Mouse (Mus musculus) kidney, embryonic 14.5 days (tissue): ENCODE data around the gene Myh1. TPM values are rescaled to one million over a fixed set of nuclear protein-coding genes. Genes with fewer than 3 reads are reported as not detected.

Source experiments
- ATAC-seq: fragments of 200-750 bp; cut with Nextera tagmentation; 2 replicates; pipeline ENCODE4 v1.8.0; 2017; ENCODE audit warnings: moderate number of reproducible peaks, mild to moderate bottlenecking, moderate TSS enrichment, moderate library complexity; ENCODE audit not compliant: low FRiP score, low TSS enrichment
- H3K27ac ChIP-seq: fragments of 300-500 bp; sonication (generic); 2 replicates; pipeline ENCODE4 v1.5.1; 2014; ENCODE audit warnings: low read depth, mild to moderate bottlenecking, low read length, moderate library complexity, mixed read lengths
- H3K27me3 ChIP-seq: fragments of 300-500 bp; sonication (generic); 2 replicates; pipeline ENCODE4 v1.6.1; 2014; ENCODE audit warnings: mild to moderate bottlenecking, low read length; ENCODE audit not compliant: control insufficient read depth, insufficient read depth
- H3K36me3 ChIP-seq: fragments of 300-500 bp; sonication (generic); 2 replicates; pipeline ENCODE4 v1.6.1; 2014; ENCODE audit warnings: low read length, mixed read lengths; ENCODE audit not compliant: control insufficient read depth, insufficient read depth
- H3K4me1 ChIP-seq: fragments of 300-500 bp; sonication (generic); 2 replicates; pipeline ENCODE4 v1.6.1; 2014; ENCODE audit warnings: low read length, mixed read lengths; ENCODE audit not compliant: control insufficient read depth, insufficient read depth
- H3K4me2 ChIP-seq: fragments of 300-500 bp; sonication (generic); replicated peaks from 2 replicates; pipeline ENCODE4 v1.6.1; 2014; ENCODE audit warnings: low read depth, mild to moderate bottlenecking, low read length
- H3K4me3 ChIP-seq: fragments of 300-500 bp; sonication (generic); 2 replicates; pipeline ENCODE4 v1.5.1; 2014; ENCODE audit warnings: mild to moderate bottlenecking, low read length
- H3K9ac ChIP-seq: fragments of 300-500 bp; sonication (generic); 2 replicates; pipeline ENCODE4 v1.6.1; 2014; ENCODE audit warnings: low read depth, mild to moderate bottlenecking, low read length, moderate library complexity
- H3K9me3 ChIP-seq: fragments of 300-500 bp; sonication (generic); 2 replicates; pipeline ENCODE4 v1.6.1; 2016; ENCODE audit warnings: low read length; ENCODE audit not compliant: control insufficient read depth
- WGBS: fragments of 180-500 bp; shearing (Covaris S2); extraction: QIAGEN DNeasy Blood & Tissue Kit; methylation state at CpG from one replicate; pipeline ENCODE4 v1.1.7; 2014; 5-methylcytosine and 5-hydroxymethylcytosine counted together
- polyA plus RNA-seq: library from polyadenylated mRNA; unstranded; fragments of >200 nt; fragmentation: Nextera tagmentation; extraction: Ambion mirVana; gene quantifications from 2 replicates; pipeline ENCODE4 v1.2.1, GENCODE M21; 2014

Gene Myh1
- polyA plus RNA-seq, 1 experiment from 2014 or later, result 0.04 TPM

GRCm38 (mm10) chr11:67253691-67254090 is 53.8 kb downstream of the Myh1 start:
- no peak overlapping the region for H3K4me2 ChIP-seq
- H3K36me3 ChIP-seq, result no peaks in the 10 kb centered on the region
- H3K27ac ChIP-seq, result no peak overlapping the region
- no peaks in the 10 kb centered on the region for H3K9me3 ChIP-seq
- H3K9ac ChIP-seq, result no peak overlapping the region
- no peaks in the 10 kb centered on the region for H3K27me3 ChIP-seq
- no peaks in the 10 kb centered on the region for H3K4me1 ChIP-seq
- WGBS, result 91% methylated on average over 4 of the region's 4 CpGs
- ATAC-seq, result no peak
- no peak overlapping the region for H3K4me3 ChIP-seq

DNA sequence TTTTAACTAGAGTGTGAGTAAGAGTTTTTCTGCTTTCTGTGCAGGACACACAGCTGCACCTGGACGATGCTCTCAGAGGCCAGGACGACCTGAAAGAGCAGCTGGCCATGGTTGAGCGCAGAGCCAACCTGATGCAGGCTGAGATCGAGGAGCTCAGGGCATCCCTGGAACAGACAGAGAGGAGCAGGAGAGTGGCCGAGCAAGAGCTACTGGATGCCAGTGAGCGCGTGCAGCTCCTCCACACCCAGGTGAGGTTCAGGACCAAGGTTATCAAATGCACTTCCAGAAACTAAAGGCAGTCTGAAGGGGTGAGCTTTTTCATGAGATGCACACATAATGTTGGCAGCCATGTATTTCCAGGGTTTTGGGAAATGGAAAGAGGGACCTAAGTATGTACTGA is 57.2 kb downstream of the Myh1 start:
- no peaks in the 10 kb centered on the region for H3K9me3 ChIP-seq
- H3K27ac ChIP-seq, result no peak overlapping the region
- WGBS, result 83% methylated on average over 7 of the region's 7 CpGs
- H3K4me1 ChIP-seq, result no peaks in the 10 kb centered on the region
- no peak for ATAC-seq
- H3K4me3 ChIP-seq, result no peak overlapping the region
- H3K27me3 ChIP-seq, result no peaks in the 10 kb centered on the region
- H3K4me2 ChIP-seq, result no peak overlapping the region
- no peaks in the 10 kb centered on the region for H3K36me3 ChIP-seq
- no peak overlapping the region for H3K9ac ChIP-seq

DNA sequence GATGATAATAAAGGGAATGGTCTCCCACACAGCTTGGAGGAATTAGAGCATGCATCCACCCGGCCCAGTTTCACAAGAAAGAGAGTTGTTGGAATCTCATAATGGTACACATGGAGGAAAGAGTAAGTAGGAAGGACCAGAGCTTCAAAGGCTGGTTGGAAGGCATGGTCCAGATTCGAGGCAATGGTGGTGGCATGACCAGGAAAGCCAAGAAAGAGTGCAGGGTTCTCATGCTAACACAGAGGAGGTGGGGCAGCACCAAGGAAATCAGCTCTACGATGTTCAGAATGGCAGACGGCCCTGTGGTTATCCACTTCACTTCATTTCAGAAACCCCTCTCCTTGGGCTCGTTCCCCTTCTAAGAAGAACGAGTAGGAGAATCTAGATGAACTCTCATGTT is 61.1 kb downstream of the Myh1 start:
- Histone ChIP-seq H3K27me3 (no peaks in the 10 kb centered on the region), H3K27ac (no peak overlapping the region), H3K4me1 (no peaks in the 10 kb centered on the region), H3K9ac (no peak overlapping the region), H3K4me2 (no peak overlapping the region), H3K4me3 (no peak overlapping the region), H3K36me3 (no peaks in the 10 kb centered on the region), H3K9me3 (no peaks in the 10 kb centered on the region)
- WGBS, result 88% methylated on average over 6 of the region's 6 CpGs
- no peak for ATAC-seq

Other genes starting within 250 kb of the Myh1 start
- gene Tmem238l, start 243.4 kb upstream of the Myh1 start, polyA plus RNA-seq, result not detected in 2 replicates
- 1.7 TPM in 2 replicates for gene Tmem220, start 174.9 kb upstream of the Myh1 start, polyA plus RNA-seq
- 27.0 and 27.7 TPM in 2 replicates for gene Adprm, start 147.5 kb upstream of the Myh1 start, polyA plus RNA-seq
- gene Sco1, start 147.4 kb upstream of the Myh1 start, polyA plus RNA-seq, result 11.8 and 19.2 TPM in 2 replicates
- 0.10 and 0.45 TPM in 2 replicates for gene Myh3, start 121.8 kb upstream of the Myh1 start, polyA plus RNA-seq
- not detected in 2 replicates for gene Myh2, start 29.0 kb upstream of the Myh1 start, polyA plus RNA-seq
- not detected in 2 replicates for gene Myh4, start 38.0 kb downstream of the Myh1 start, polyA plus RNA-seq
- 0.04 and 0.12 TPM in 2 replicates for gene Myh8, start 77.1 kb downstream of the Myh1 start, polyA plus RNA-seq
- not detected in 2 replicates for gene Myh13, start 121.6 kb downstream of the Myh1 start, polyA plus RNA-seq